Mouse (Mus musculus): ENCODE measurements around the gene Csk. TPM values are rescaled to one million over a fixed set of nuclear protein-coding genes. Genes with fewer than 3 reads are reported as not detected.

The Csk gene
- total RNA-seq, 1 experiment from 2014 or later = 190 TPM

DNA sequence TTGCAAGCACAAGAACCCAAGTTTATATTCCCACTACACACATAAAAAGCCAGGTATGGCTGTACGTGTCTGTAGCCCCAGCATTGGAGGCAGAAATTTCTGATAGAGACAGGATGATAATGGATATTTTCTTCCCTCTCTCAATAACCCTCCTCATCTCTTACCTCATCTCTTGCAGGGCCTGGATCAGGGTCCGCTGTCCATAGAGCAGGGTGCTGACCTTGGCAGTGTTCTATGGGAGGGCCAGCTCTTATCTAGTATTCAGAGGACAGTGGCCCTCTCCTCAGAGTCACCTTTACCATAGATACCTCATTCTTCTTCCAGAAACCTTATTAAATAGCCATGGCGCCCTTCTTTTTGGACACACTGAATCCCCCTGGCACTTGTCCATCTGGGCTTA lies 43.6 kb downstream of the Csk start:
- no peak for ATAC-seq (replicated peaks; ENCODE audit: low read depth, poor library complexity, severe bottlenecking)

DNA sequence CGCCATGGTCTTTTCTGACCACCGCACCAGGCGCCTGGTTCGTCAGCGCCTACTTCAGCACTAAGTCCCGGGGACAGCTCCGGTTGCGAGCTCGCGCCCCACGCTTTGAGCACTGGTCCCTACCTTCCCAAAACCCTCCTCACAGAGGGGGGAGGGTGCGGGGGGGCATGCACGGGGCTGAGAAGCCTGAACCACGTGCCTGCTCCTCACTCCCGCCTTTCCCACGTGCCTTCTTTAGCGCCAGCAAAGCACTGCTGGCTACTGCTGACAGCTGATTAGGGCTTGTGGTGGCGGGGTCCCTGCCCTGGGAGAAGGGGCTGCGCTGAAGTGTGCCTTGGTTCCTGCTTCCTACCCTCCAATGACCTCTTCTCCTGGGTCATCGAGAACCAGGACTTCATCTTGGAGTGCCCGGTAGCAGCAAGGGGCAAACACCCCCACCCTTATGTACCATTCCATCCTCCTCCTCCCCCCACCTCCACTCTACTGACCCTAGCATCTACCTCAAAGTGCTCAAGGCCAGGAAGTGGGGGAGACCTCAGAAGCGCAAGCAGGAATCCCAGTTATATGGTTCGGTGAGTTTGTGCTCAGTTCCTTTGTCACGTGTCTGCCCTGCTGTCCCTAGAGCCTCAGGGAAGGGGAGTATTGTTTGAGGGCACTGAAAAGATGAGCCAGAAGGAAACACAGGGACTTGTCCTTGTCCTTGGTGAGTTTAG lies 47.1 kb downstream of the Csk start, which contains the start of gene Cplx3:
TSS of gene Cplx3 (minus strand) at position 143 of the 713 bp plus-strand sequence.
- ATAC-seq (replicated peaks; ENCODE audit: low read depth, poor library complexity, severe bottlenecking) = peak; percentile 70

- ATAC-seq (replicated peaks; ENCODE audit: low read depth, poor library complexity, severe bottlenecking) = no peak
These were observed 47.9 kb downstream of the Csk start for GRCm38 (mm10) chr9:57605503-57605902.

DNA sequence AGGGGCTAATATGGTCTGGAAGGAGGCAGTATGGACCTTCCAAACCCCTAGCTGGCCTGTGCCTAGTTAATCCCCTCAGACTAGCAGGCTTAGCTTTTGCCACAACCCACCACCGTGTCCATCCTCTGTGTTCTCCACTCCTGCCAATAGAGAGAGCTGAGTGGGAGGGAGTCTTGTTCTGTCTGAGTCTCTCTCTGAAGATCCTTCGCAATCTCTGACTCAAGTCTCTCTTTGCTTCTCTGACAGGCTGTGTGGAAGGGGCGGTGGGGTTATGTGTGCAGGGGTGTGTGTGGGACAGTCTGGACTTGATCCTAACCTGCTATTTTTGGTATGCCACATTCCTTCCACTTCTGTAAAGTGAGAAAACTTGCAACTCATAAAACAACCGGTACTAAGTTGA lies 48.6 kb downstream of the Csk start:
- no peak for ATAC-seq (replicated peaks; ENCODE audit: low read depth, poor library complexity, severe bottlenecking)

GRCm38 (mm10) chr9:57602098-57602497 lies 51.3 kb downstream of the Csk start:
- no peak for ATAC-seq (replicated peaks; ENCODE audit: low read depth, poor library complexity, severe bottlenecking)

DNA sequence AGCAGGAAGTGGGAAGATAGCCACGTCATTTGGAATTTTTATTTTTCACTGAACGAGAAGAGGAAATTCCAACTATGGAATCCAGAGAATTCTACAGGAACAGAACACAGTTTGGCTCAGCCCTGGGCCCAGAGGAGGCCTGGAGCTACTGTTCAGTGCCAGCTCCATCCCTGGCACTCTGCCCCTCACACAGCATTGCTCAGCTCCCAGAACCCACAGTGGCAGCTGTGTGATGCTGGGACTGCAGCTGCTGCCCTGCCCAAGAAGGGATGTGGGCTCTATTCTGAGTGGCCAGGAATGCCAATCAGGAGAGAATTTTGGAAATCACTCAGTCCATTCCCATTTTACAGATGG lies 52.1 kb downstream of the Csk start:
- ATAC-seq (replicated peaks; ENCODE audit: low read depth, poor library complexity, severe bottlenecking) = no peak

DNA sequence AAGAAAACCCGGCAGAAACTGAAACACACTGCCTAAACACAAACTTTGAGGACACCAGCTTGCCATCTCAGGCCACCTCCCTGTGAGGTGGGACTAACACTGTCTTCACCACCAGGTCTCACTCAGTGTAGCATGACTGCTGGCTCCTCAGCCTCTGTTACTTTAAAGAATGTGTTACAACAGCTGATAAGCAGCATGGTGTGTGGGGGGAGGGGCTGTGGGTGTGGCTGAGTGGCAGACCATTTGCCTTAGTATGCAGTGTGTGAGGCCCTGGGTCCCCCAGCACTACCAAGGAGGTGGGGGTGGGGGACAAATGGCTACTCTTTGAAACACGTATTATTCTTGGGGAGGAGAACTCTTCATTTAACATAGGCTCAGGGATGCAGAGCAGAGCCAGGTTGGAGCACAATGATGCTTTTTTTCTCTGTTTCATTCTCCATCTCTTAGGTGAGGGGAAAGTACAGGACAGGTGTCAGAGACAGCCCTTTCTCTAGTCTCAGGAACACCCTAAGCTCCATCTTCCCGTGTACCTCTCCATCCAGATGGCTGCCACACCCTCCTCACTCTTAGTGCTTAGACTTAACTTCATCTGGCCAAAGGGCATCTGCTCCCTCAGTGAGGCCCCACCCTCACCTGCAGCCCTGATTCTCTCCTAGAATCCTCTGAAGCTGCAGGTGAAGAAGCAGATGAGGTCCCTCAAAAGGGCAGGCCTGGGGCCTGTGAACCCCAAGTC lies 52.6 kb downstream of the Csk start:
- 0 out of 2 replicates have a peak, but pooled peaks have one; percentile 45 for ATAC-seq (replicated peaks; ENCODE audit: low read depth, poor library complexity, severe bottlenecking)

DNA sequence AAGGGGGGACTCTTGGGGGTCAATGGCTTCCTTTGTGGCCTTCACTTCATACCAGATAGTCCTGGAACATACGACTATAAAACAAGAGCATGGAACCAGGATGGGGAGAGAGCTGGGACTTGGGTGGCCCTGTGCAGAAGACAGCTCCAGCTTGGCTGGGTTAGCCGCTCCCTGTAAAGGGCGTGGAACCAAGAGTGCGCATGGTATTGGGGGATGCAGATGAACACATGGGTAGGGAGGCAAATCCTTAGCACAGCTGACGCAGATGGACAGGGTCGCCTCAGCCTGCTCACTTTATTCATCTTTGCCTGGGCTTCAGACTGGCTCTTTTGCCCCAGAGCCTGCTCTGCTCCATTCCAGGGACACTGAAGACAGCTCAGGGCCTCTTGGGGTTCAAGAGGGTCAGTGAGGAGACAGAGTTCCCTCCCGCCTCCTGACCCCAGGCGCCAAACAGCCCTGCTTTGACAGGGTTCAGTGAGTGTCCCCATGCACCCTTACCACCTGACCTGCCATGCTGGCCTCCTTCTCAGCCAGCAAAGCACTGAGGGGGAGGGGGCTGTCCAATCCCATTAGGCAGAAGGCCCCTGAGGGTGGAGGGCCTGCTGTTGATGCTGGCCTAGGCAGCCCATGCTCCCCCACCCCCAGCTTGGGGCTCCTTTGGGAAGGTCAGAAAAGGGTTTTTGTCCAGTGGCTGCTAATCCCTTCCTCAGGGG lies 54.4 kb downstream of the Csk start:
- no peak for ATAC-seq (replicated peaks; ENCODE audit: low read depth, poor library complexity, severe bottlenecking)

DNA sequence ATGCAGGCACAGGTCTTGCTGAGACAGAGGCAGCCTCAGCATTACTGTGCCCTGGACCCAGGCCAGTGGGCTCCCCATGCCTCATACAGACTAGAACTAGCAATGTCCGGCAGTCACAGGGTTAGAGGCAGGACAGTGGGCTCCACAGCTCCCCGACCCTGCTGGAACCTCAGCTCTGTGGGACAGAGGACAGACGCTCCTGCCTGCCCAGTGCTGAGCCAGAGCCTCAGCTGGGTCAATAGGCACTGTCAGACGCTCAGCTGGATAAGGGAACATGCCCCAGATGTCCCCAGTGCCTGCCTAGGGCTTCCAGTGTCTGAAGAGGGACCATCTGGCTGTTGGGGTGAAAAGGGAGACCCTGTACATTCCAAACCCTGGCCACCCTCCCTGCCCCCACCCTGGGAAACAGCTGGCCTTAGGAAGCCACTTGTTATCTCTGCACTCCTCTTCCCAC lies 55.5 kb downstream of the Csk start:
- ATAC-seq (replicated peaks; ENCODE audit: low read depth, poor library complexity, severe bottlenecking) = no peak

- ATAC-seq (replicated peaks; ENCODE audit: low read depth, poor library complexity, severe bottlenecking) = no peak
These were observed 56.2 kb downstream of the Csk start for GRCm38 (mm10) chr9:57597265-57597664.

DNA sequence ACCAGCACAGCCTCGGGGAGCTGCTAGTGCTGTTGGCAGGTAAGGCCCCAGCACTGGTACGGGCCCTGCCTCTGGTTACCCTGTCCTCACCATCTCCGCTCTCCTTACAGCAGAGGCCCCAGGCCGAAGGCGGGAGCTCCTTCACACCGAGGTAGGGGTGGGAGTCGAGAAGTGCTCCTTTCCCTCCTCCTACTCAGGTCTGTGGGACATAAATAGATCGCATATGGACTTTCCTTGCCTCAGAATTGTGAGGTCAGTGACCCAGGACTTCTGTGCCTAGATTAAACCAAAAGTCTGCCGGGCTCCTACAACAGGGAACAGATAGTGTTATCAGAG lies 59.3 kb downstream of the Csk start:
- ATAC-seq (replicated peaks; ENCODE audit: low read depth, poor library complexity, severe bottlenecking) = no peak

DNA sequence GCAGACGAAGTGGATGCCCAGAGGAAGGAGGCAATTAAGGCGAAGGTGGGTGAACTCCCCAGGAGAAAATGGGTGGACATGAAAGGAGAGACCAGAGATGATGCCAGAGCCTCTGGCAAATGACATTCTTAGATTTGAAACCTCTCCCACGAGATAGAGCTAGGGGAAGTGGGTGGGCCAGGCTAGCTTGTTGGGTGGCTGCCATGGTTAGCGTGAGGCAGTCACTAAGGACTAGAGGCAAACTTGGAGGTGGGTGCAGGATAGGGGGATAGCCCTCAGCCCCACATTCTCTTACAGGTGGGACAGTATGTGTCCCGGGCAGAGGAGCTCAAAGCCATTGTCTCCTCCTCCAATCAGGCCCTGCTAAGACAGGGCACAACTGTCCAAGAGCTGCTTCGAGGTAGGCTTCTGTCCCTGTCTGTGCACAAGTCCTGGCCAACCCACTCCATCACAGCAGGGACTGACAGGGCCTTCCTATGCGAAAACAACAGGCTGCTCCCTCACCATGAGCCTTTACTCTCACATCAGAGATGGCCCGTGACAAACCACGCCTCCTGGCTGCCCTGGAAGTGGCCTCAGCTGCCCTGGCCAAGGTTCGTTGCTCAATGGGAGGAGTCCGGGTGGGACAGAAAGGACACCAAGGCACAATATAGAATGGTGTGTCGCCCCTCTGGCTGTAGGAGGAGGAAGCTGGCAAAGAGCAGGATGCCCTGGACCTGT lies 59.8 kb downstream of the Csk start:
- ATAC-seq (replicated peaks; ENCODE audit: low read depth, poor library complexity, severe bottlenecking) = no peak

DNA sequence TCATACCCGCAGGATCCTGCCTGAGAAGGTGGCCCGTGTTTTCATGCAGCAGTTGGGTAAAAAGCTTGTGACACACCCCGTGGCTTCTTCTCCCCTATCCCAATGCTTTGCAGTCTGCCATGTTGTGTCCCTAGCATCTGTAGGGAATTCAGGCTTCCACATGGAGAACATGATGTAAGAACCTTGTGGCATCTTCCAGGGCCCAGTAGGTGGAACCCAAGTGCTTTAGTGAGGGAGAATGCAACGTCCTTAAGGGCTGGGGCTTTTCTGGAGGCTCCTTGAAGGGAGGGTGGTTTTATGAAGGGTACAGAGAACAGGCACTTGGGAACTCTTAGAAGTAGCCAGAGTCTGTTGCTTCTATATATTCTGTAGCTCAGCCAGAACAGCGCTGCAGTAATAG lies 62.7 kb downstream of the Csk start:
- ATAC-seq (replicated peaks; ENCODE audit: low read depth, poor library complexity, severe bottlenecking) = no peak

DNA sequence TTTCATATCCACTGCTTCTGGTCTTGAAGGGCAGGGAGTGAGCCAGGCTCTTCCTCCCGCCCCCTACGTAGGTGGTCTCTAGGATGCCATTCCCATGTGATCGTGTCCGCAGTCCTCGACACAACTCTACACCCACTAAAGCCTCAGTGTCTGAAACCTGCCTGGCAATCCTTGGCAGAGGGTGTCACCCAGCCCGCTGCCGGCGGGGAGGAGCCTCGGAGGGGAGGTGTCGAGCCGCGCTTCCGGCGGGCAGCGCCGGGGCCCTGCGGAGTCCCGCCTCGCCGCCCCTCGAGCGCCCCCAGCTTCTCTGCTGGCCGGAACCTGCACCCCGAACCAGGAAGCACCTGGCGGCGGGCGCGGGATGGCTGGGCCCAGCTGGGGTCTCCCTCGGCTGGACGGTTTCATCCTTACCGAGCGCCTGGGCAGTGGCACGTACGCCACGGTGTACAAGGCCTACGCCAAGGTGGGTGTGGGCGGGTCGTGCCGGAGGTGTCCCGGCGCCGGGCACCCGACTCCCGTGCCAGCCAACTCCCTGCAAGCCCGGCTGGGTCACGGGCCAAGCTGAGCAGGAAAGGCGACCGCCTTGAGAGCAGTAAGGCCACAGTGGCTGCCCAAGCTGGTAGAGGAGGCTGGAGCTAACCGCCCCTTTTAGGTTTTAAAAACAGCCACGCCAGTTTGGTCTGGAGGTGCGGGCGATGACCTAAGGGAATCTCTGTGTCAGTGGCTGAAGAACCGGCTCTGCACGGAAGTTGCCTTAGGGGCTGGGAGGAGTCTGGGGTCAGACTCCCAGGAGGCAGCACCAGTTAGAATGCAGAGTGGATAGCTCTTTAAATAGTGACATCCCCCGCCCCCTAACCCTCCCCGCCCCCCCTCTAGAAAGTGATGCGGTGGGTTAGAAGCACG lies 64.0 kb downstream of the Csk start, which contains the start of gene Ulk3:
TSS of gene Ulk3 (plus strand) at position 229 of the 903 bp plus-strand sequence.
- ATAC-seq (replicated peaks; ENCODE audit: low read depth, poor library complexity, severe bottlenecking) = peak; percentile 85

DNA sequence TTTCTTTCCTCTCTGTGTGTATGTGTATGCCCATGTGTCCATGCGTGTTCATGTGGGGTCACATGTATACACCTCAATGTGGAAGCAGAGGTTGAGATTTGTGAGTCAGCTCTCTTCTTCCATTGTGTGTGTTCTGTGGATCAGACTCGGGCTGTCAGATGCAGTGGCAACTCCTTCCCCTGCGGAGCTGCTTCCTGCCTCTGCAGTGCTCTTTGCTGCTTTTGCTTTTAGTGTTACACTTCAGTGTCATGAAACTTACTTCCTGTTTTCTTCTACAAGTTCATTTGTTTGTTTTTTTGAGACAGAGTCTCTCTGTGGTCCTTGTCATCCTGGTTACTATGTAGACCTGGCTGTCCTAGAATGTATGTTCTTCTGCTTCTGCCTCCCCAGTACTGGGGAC lies 68.4 kb downstream of the Csk start:
- no peak for ATAC-seq (replicated peaks; ENCODE audit: low read depth, poor library complexity, severe bottlenecking)

- peak; percentile 81 for ATAC-seq (replicated peaks; ENCODE audit: low read depth, poor library complexity, severe bottlenecking)
These were observed 76.1 kb downstream of the Csk start for GRCm38 (mm10) chr9:57577144-57577849.

Data from common myeloid progenitor, adult 5-6 weeks (primary cell).